Mouse (Mus musculus): ENCODE measurements around the gene Arhgap18. TPM values are rescaled to one million over a fixed set of nuclear protein-coding genes. Genes with fewer than 3 reads are reported as not detected.
A peak's percentile ranks its signal among the peaks of the same experiment; 100 is the strongest.
"Not testable (repeated sequence)": the region's sequence is repeated elsewhere in the genome, so short reads cannot be mapped to it uniquely, and the experiment has no call there.

Arhgap18 gene
- polyA plus RNA-seq, 1 experiment from 2014 or later, result 40.0 TPM

DNA sequence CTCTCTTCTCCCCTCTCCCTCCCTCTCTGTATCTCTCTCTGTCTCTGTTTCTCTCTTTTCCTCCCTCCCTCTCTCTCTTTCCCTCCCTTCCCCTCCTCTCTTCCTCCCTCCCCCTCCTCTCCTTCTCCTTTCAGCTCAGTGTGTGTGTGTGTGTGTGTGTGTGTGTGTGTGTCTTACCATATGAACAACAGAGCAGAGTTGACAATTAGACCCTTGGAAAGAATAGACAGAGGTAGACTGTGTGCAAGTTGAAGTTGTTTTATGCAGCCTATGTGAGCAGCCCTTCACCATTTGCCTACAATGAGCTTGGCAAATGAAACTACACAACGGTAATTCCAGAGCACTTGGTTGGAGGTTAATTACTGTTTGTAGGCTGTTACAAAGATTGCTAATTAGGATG, 159.6 kb downstream of the Arhgap18 start:
- Histone ChIP-seq H3K4me2 (ENCODE audit: low read length) (no peak overlapping the region), H3K27me3 (replicated peaks; ENCODE audit: control insufficient read depth, insufficient read depth, low read length) (no peaks in the 10 kb centered on the region), H3K4me3 (ENCODE audit: low read depth, low read length) (no peak overlapping the region), H3K36me3 (ENCODE audit: control insufficient read depth, insufficient read depth, low read length) (no peaks in the 10 kb centered on the region), H3K9ac (ENCODE audit: low read length) (no peak overlapping the region), H3K4me1 (replicated peaks; ENCODE audit: control insufficient read depth, insufficient read depth, low read length) (no peaks in the 10 kb centered on the region), H3K9me3 (ENCODE audit: control insufficient read depth, low read length) (no peaks in the 10 kb centered on the region), H3K27ac (ENCODE audit: low read depth) (no peak overlapping the region)
- ATAC-seq (replicated peaks; ENCODE audit: low FRiP score, low TSS enrichment, low read depth) (no peak), DNase-seq (ENCODE audit: low spot score) (no peak)
- 79% methylated on average over 1 of the region's 1 CpGs for WGBS

GRCm38 (mm10) chr10:26919307-26919977, 166.2 kb downstream of the Arhgap18 start:
- Histone ChIP-seq H3K27ac (ENCODE audit: low read depth) (no peak overlapping the region), H3K9me3 (ENCODE audit: control insufficient read depth, low read length) (no peaks in the 10 kb centered on the region), H3K4me3 (ENCODE audit: low read depth, low read length) (no peak overlapping the region), H3K27me3 (replicated peaks; ENCODE audit: control insufficient read depth, insufficient read depth, low read length) (no peaks in the 10 kb centered on the region), H3K4me1 (replicated peaks; ENCODE audit: control insufficient read depth, insufficient read depth, low read length) (no peaks in the 10 kb centered on the region), H3K36me3 (ENCODE audit: control insufficient read depth, insufficient read depth, low read length) (no peaks in the 10 kb centered on the region), H3K4me2 (ENCODE audit: low read length) (no peak overlapping the region), H3K9ac (ENCODE audit: low read length) (no peak overlapping the region)
- DNase-seq (ENCODE audit: low spot score) (no peak), ATAC-seq (replicated peaks; ENCODE audit: low FRiP score, low TSS enrichment, low read depth) (no peak)
- WGBS, result 35% methylated on average over 5 of the region's 5 CpGs

DNA sequence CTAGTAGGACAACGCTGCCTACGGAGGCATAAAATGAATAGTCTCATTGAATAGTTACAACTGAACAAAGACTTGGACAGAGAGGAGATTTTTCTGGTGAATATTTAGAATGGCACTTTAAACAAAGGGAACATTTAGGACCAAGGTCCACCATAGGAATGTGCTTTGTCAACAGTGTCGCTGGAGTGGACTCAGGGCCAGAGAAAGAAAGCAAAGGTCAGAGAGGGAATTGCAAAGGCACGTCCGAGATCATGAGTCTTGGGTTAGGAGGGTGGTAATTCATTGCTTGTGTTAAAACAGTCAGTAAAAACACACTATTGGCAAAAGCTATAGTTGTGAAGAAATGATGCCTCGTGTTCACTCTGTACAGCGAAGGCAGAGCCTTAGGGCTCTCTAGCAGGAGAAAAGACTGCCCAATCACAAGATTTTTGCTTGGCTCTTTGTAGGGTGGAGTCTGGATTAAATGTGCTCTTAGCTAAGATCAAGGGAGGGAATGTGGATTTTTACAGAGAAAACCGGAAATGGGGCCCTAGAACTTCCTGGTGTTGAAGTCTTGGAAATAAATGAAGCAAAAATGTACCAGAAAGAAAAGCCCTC, 167.3 kb downstream of the Arhgap18 start:
- no peak overlapping the region for H3K27ac ChIP-seq (ENCODE audit: low read depth)
- DNase-seq (ENCODE audit: low spot score), result no peak

DNA sequence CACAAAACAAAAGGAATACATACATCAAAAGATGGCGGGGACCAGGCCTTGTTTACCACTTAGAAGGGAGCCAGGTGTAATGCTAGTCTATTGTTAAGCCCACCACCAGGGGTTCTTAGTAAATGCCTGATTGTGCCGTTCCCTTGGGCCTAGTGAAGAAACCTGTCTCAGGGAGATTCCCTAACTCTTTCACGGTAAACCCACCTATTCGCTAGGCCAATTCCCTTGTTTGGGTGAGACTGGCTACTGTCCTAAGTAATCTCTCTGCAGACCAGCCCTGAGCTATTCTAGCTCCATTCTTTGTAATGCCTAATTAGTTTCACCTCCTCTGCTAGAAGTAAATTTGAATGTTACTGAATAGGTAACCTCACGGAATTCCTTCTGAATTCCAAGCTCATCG, 182.8 kb downstream of the Arhgap18 start:
- not testable (repeated sequence) for H3K27ac ChIP-seq (ENCODE audit: low read depth); H3K4me2 ChIP-seq (ENCODE audit: low read length); H3K4me1 ChIP-seq (replicated peaks; ENCODE audit: control insufficient read depth, insufficient read depth, low read length); H3K36me3 ChIP-seq (ENCODE audit: control insufficient read depth, insufficient read depth, low read length); DNase-seq (ENCODE audit: low spot score); H3K9me3 ChIP-seq (ENCODE audit: control insufficient read depth, low read length); ATAC-seq (replicated peaks; ENCODE audit: low FRiP score, low TSS enrichment, low read depth); H3K9ac ChIP-seq (ENCODE audit: low read length); H3K27me3 ChIP-seq (replicated peaks; ENCODE audit: control insufficient read depth, insufficient read depth, low read length); H3K4me3 ChIP-seq (ENCODE audit: low read depth, low read length)
- WGBS, result 93% methylated on average over 6 of the region's 6 CpGs

More for the DNA sequence above, 167.3 kb downstream of the Arhgap18 start:
- Histone ChIP-seq H3K9me3 (ENCODE audit: control insufficient read depth, low read length) (no peaks in the 10 kb centered on the region), H3K4me3 (ENCODE audit: low read depth, low read length) (no peak overlapping the region), H3K4me1 (replicated peaks; ENCODE audit: control insufficient read depth, insufficient read depth, low read length) (no peaks in the 10 kb centered on the region), H3K36me3 (ENCODE audit: control insufficient read depth, insufficient read depth, low read length) (no peaks in the 10 kb centered on the region), H3K4me2 (ENCODE audit: low read length) (no peak overlapping the region), H3K9ac (ENCODE audit: low read length) (no peak overlapping the region), H3K27me3 (replicated peaks; ENCODE audit: control insufficient read depth, insufficient read depth, low read length) (no peaks in the 10 kb centered on the region)
- peak; percentile 76; the same call in 1 of the 2 replicates for ATAC-seq (replicated peaks; ENCODE audit: low FRiP score, low TSS enrichment, low read depth)
- 53% methylated on average over 8 of the region's 8 CpGs for WGBS

GRCm38 (mm10) chr10:26938464-26938863, 185.2 kb downstream of the Arhgap18 start:
- not testable (repeated sequence) for H3K4me2 ChIP-seq (ENCODE audit: low read length); H3K4me1 ChIP-seq (replicated peaks; ENCODE audit: control insufficient read depth, insufficient read depth, low read length); H3K4me3 ChIP-seq (ENCODE audit: low read depth, low read length); H3K36me3 ChIP-seq (ENCODE audit: control insufficient read depth, insufficient read depth, low read length); H3K9ac ChIP-seq (ENCODE audit: low read length); H3K27ac ChIP-seq (ENCODE audit: low read depth); H3K9me3 ChIP-seq (ENCODE audit: control insufficient read depth, low read length); DNase-seq (ENCODE audit: low spot score); ATAC-seq (replicated peaks; ENCODE audit: low FRiP score, low TSS enrichment, low read depth); H3K27me3 ChIP-seq (replicated peaks; ENCODE audit: control insufficient read depth, insufficient read depth, low read length)
- 80% methylated on average over 4 of the region's 4 CpGs for WGBS

DNA sequence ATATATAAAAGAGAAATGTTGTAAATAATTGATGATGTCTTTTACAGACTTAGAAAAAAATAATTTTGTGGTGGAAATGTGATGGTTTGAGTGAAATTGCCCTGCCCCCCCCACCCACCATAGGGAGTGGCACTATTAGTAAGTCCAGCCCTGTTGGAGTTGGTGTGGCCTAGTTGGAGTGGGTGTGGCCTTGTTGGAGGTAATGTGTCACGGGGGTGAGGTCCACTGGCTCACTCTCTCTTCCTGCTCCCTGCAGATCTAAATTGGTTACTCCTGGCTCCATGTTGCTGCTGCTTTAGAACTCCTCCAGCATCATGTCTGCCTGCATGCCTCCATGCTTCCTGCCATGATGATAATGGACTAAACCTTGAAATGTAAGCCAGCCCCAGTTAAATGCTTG, 186.3 kb downstream of the Arhgap18 start:
- no peaks in the 10 kb centered on the region for H3K27me3 ChIP-seq (replicated peaks; ENCODE audit: control insufficient read depth, insufficient read depth, low read length)
- H3K27ac ChIP-seq (ENCODE audit: low read depth), result no peak overlapping the region
- H3K9ac ChIP-seq (ENCODE audit: low read length), result no peak overlapping the region
- DNase-seq (ENCODE audit: low spot score), result no peak
- no peak for ATAC-seq (replicated peaks; ENCODE audit: low FRiP score, low TSS enrichment, low read depth)
- 62% methylated on average over 1 of the region's 1 CpGs for WGBS
- no peaks in the 10 kb centered on the region for H3K36me3 ChIP-seq (ENCODE audit: control insufficient read depth, insufficient read depth, low read length)
- no peaks in the 10 kb centered on the region for H3K4me1 ChIP-seq (replicated peaks; ENCODE audit: control insufficient read depth, insufficient read depth, low read length)
- no peak overlapping the region for H3K4me2 ChIP-seq (ENCODE audit: low read length)
- H3K9me3 ChIP-seq (ENCODE audit: control insufficient read depth, low read length), result no peaks in the 10 kb centered on the region
- H3K4me3 ChIP-seq (ENCODE audit: low read depth, low read length), result no peak overlapping the region

GRCm38 (mm10) chr10:26948331-26948730, 195.1 kb downstream of the Arhgap18 start:
- no peaks in the 10 kb centered on the region for H3K9me3 ChIP-seq (ENCODE audit: control insufficient read depth, low read length)
- H3K27me3 ChIP-seq (replicated peaks; ENCODE audit: control insufficient read depth, insufficient read depth, low read length), result no peaks in the 10 kb centered on the region
- no peak overlapping the region for H3K9ac ChIP-seq (ENCODE audit: low read length)
- no peak overlapping the region for H3K4me2 ChIP-seq (ENCODE audit: low read length)
- H3K4me3 ChIP-seq (ENCODE audit: low read depth, low read length), result no peak overlapping the region
- no peak overlapping the region for H3K27ac ChIP-seq (ENCODE audit: low read depth)
- DNase-seq (ENCODE audit: low spot score) (no peak), ATAC-seq (replicated peaks; ENCODE audit: low FRiP score, low TSS enrichment, low read depth) (no peak)
- no peaks in the 10 kb centered on the region for H3K4me1 ChIP-seq (replicated peaks; ENCODE audit: control insufficient read depth, insufficient read depth, low read length)
- no peaks in the 10 kb centered on the region for H3K36me3 ChIP-seq (ENCODE audit: control insufficient read depth, insufficient read depth, low read length)
- 65% methylated on average over 2 of the region's 2 CpGs for WGBS

DNA sequence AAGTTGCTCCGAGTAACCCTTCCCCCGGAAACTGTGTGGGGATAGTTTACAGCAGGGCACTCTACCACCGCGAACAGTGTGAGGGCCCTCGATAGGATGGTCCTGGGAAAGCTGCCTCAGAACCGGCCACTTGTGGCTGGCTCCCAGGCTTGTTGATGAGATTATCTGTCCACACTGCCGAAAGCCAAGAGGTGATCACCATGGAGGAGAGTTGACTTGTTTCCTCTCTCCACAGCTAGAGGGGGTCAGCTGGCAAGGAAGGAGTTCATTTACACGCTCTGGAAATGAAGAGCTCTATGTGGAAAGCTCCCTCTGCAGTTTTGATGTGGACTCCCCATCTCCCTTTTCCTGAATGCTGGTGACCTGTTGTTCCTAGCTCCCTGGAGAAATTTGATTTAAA, 196.4 kb downstream of the Arhgap18 start:
- no peak for DNase-seq (ENCODE audit: low spot score)
- no peak overlapping the region for H3K4me2 ChIP-seq (ENCODE audit: low read length)
- 76% methylated on average over 8 of the region's 8 CpGs for WGBS
- no peaks in the 10 kb centered on the region for H3K27me3 ChIP-seq (replicated peaks; ENCODE audit: control insufficient read depth, insufficient read depth, low read length)
- no peak overlapping the region for H3K4me3 ChIP-seq (ENCODE audit: low read depth, low read length)
- no peak for ATAC-seq (replicated peaks; ENCODE audit: low FRiP score, low TSS enrichment, low read depth)
- H3K36me3 ChIP-seq (ENCODE audit: control insufficient read depth, insufficient read depth, low read length), result no peaks in the 10 kb centered on the region
- H3K4me1 ChIP-seq (replicated peaks; ENCODE audit: control insufficient read depth, insufficient read depth, low read length), result no peaks in the 10 kb centered on the region
- no peak overlapping the region for H3K9ac ChIP-seq (ENCODE audit: low read length)
- no peaks in the 10 kb centered on the region for H3K9me3 ChIP-seq (ENCODE audit: control insufficient read depth, low read length)
- H3K27ac ChIP-seq (ENCODE audit: low read depth), result no peak overlapping the region

- Histone ChIP-seq H3K4me3 (ENCODE audit: low read depth, low read length) (no peak overlapping the region), H3K4me2 (ENCODE audit: low read length) (no peak overlapping the region), H3K27me3 (replicated peaks; ENCODE audit: control insufficient read depth, insufficient read depth, low read length) (no peaks in the 10 kb centered on the region), H3K9me3 (ENCODE audit: control insufficient read depth, low read length) (no peaks in the 10 kb centered on the region), H3K36me3 (ENCODE audit: control insufficient read depth, insufficient read depth, low read length) (no peaks in the 10 kb centered on the region), H3K4me1 (replicated peaks; ENCODE audit: control insufficient read depth, insufficient read depth, low read length) (no peaks in the 10 kb centered on the region), H3K9ac (ENCODE audit: low read length) (no peak overlapping the region), H3K27ac (ENCODE audit: low read depth) (no peak overlapping the region)
- ATAC-seq (replicated peaks; ENCODE audit: low FRiP score, low TSS enrichment, low read depth) (no peak), DNase-seq (ENCODE audit: low spot score) (no peak)
- WGBS, result 81% methylated on average over 7 of the region's 7 CpGs
Observed at GRCm38 (mm10) chr10:26950448-26950847, 197.2 kb downstream of the Arhgap18 start.

Measured in intestine, embryonic 14.5 days (tissue).